Mouse (Mus musculus) ES-E14 (cell line): ENCODE measurements around the gene Tigd4. TPM values are rescaled to one million over a fixed set of nuclear protein-coding genes. Genes with fewer than 3 reads are reported as not detected.
"Not testable (repeated sequence)": the region's sequence is repeated elsewhere in the genome, so short reads cannot be mapped to it uniquely, and the experiment has no call there.

ENCODE experiments used
- DNase-seq: peaks from one replicate; pipeline ENCODE4 v3.0.0-alpha.2; 2013; ENCODE audit warnings: low read depth, low spot score
- H3K27ac ChIP-seq: 2 replicates; pipeline ENCODE4 v1.5.1; 2012; ENCODE audit warnings: low read depth, mild to moderate bottlenecking, low read length, moderate library complexity, mixed read lengths; ENCODE audit not compliant: poor library complexity, insufficient read depth, severe bottlenecking
- H3K36me3 ChIP-seq: 2 replicates; pipeline ENCODE4 v1.6.1; 2012; ENCODE audit warnings: mild to moderate bottlenecking, low read length, moderate library complexity, mixed read lengths; ENCODE audit not compliant: control insufficient read depth, poor library complexity, insufficient read depth, severe bottlenecking
- H3K4me1 ChIP-seq, 2 experiments: fragments of 150-350 bp in 1 of 2; sonication (generic) in 1 of 2; 2 replicates each; pipeline ENCODE4 v1.6.1; 2012; ENCODE audit warnings: low read length in 2 of 2, mild to moderate bottlenecking in 1 of 2, mixed read lengths in 1 of 2; ENCODE audit not compliant: control insufficient read depth in 2 of 2, insufficient read depth in 2 of 2, poor library complexity in 1 of 2
- H3K4me3 ChIP-seq, 2 experiments: fragments of 150-350 bp in 1 of 2; sonication (generic) in 1 of 2; 2 replicates each; pipeline ENCODE4 v1.5.1; 2012; ENCODE audit warnings: low read length in 2 of 2, low read depth in 1 of 2, mild to moderate bottlenecking in 1 of 2, mixed read lengths in 1 of 2; ENCODE audit not compliant: insufficient read depth in 1 of 2, poor library complexity in 1 of 2, severe bottlenecking in 1 of 2
- H3K9ac ChIP-seq: 2 replicates; pipeline ENCODE4 v1.6.1; 2012; ENCODE audit warnings: low read depth, mild to moderate bottlenecking, low read length, mixed read lengths; ENCODE audit not compliant: poor library complexity, insufficient read depth, severe bottlenecking
- H3K9me3 ChIP-seq: fragments of 150-350 bp; sonication (generic); 2 replicates; pipeline ENCODE4 v1.6.1; 2012; ENCODE audit warnings: low read depth, mild to moderate bottlenecking, low read length; ENCODE audit not compliant: control insufficient read depth, insufficient read depth
- CHD2 ChIP-seq: IDR thresholded peaks from 2 replicates; pipeline ENCODE4 v1.6.1; 2014; ENCODE audit warnings: mild to moderate bottlenecking, low read depth, low read length, inconsistent platforms
- HCFC1 ChIP-seq: IDR thresholded peaks from 2 replicates; pipeline ENCODE4 v1.6.1; 2012; ENCODE audit warnings: low read length, inconsistent platforms, borderline replicate concordance; ENCODE audit not compliant: insufficient read depth
- MAFK ChIP-seq: IDR thresholded peaks from 2 replicates; pipeline ENCODE4 v1.6.1; 2014; ENCODE audit warnings: mild to moderate bottlenecking, low read depth, low read length, inconsistent platforms; ENCODE audit not compliant: insufficient read depth
- ZC3H11A ChIP-seq: IDR thresholded peaks from 2 replicates; pipeline ENCODE4 v1.6.1; 2012; ENCODE audit warnings: low read depth, mild to moderate bottlenecking, inconsistent platforms, low read length, borderline replicate concordance
- ZNF384 ChIP-seq: IDR thresholded peaks from 2 replicates; pipeline ENCODE4 v1.6.1; 2012; ENCODE audit warnings: low read depth, low read length, inconsistent platforms
- in situ Hi-C, 2 experiments: fragments of 600-800 bp; cut with MboI; formaldehyde crosslinking; loops; one replicate each; pipeline ENCODE4 v1.15.1; 2025; ENCODE audit warnings: low sequenced_read_pairs in 2 of 2, inconsistent platforms in 1 of 2; ENCODE audit not compliant: unreplicated experiment in 2 of 2
- total RNA-seq: library from RNA; depleted of rRNA; stranded (reverse); fragments of 300-350 nt; gene quantifications from 2 replicates; pipeline ENCODE4 v1.2.3, GENCODE M21; 2012; rRNA removed

Gene Tigd4
- total RNA-seq: not detected in 2 replicates

GRCm38 (mm10) chr3:84593274-84593673 lies at the start of gene Tigd4:
Gene Tigd4, plus strand, starts transcription at chr3:84593574.
- no peaks in the 10 kb centered on the region for H3K36me3 ChIP-seq
- H3K4me1 ChIP-seq: 0 out of 4 replicates have a peak, but pooled peaks cover 0 to 2% of the 10 kb centered on the region in 2 experiments
- no peak for DNase-seq
- no peak within 1 kb of the TSS for H3K27ac ChIP-seq
- no peaks in the 10 kb centered on the region for H3K9me3 ChIP-seq
- no peak within 1 kb of the TSS for H3K4me3 ChIP-seq
- H3K9ac ChIP-seq: no peak within 1 kb of the TSS
- TF ChIP-seq MAFK: no peak
- no peak for TF ChIP-seq CHD2
- no peak for TF ChIP-seq HCFC1
- no peak for TF ChIP-seq ZC3H11A
- TF ChIP-seq ZNF384: no peak
- in situ Hi-C loops: no loop called here

DNA sequence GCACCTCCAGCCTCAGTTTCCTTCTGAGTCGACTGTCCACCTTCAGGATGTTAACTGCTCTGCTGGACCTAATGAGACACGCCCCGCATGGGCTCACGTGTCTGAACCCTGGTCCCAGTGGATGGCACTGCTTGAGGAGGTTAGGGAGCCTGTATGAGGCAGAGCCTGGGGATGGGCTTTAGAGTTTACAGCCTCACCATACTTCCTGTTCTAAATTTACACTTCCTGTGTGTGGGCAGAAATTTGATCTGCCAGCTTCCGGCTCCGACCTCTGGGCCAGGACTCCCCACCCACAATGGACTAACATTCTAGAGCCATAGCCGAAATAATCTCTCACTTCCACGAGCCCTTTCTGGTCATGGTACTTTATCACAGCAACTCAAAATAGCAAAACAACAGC lies 46.2 kb upstream of the Tigd4 start:
- Histone ChIP-seq H3K4me3 (no peak overlapping the region), H3K36me3 (no peaks in the 10 kb centered on the region), H3K4me1 (no peaks in the 10 kb centered on the region), H3K9ac (no peak overlapping the region), H3K27ac (no peak overlapping the region), H3K9me3 (no peaks in the 10 kb centered on the region)
- TF ChIP-seq HCFC1 (no peak), MAFK (no peak), ZNF384 (no peak), ZC3H11A (no peak), CHD2 (no peak)
- in situ Hi-C loops: loop anchor here in 1 of 2 experiments (25.0 kb wide), 1 partner anchor 210 kb away; no protein-coding TSS in a partner anchor
- no peak for DNase-seq

DNA sequence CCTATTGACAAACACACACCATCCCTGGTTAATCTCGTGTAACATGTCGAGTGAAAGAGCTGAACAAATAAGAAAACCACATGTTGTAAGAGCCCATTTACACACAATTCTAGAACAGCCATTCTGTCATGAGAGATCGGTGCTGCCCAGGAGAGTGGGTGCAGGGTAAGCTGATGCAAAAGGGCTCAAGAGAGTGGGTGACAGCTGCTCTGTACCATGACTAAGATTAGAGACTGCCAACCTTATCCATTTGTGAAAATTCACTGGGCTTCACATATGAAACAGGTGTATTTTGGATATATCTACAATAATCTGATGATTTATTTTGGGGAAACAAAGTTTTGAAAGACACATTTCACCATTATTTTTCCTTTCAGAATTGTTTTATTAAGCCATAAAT lies 37.6 kb upstream of the Tigd4 start:
- DNase-seq: no peak
- TF ChIP-seq HCFC1 (no peak), ZNF384 (no peak), MAFK (no peak), ZC3H11A (no peak), CHD2 (no peak)
- in situ Hi-C loops: no loop called here
- Histone ChIP-seq H3K4me1 (no peaks in the 10 kb centered on the region), H3K9me3 (no peaks in the 10 kb centered on the region), H3K27ac (no peak overlapping the region), H3K9ac (no peak overlapping the region), H3K4me3 (no peak overlapping the region), H3K36me3 (no peaks in the 10 kb centered on the region)

DNA sequence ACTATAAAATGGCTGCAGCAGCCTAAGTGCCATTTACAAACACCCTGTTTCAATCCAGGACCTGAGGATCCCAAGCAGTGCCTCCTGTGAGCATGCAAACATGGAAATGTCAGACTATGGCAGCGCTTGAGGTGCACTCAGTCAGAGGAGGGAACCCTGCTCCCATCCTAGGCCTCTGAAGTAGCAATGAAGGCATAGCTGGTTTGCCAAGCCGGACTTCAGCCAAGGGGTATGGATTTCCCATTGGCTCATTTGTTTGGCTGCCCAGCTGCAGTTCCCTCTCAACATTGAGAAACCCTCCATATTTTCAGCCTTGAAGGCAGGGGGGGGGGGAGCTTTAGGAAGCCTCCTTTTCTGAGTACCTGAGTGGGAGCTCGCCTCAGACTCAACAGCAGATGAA lies 35.1 kb upstream of the Tigd4 start:
- H3K27ac ChIP-seq: no peak overlapping the region
- no peak for DNase-seq
- H3K4me1 ChIP-seq: no peaks in the 10 kb centered on the region
- H3K4me3 ChIP-seq: no peak overlapping the region
- H3K9me3 ChIP-seq: no peaks in the 10 kb centered on the region
- H3K9ac ChIP-seq: no peak overlapping the region
- no peak for TF ChIP-seq HCFC1
- no peak for TF ChIP-seq CHD2
- no peak for TF ChIP-seq ZC3H11A
- TF ChIP-seq ZNF384: no peak
- TF ChIP-seq MAFK: no peak
- in situ Hi-C loops: no loop called here
- no peaks in the 10 kb centered on the region for H3K36me3 ChIP-seq

- H3K4me1 ChIP-seq, DNase-seq, H3K9ac ChIP-seq, H3K4me3 ChIP-seq, H3K36me3 ChIP-seq, H3K27ac ChIP-seq, in situ Hi-C loops, H3K9me3 ChIP-seq: not testable (repeated sequence)
Observed at GRCm38 (mm10) chr3:84562911-84563310, 30.5 kb upstream of the Tigd4 start.
